Mouse (Mus musculus) hindbrain, embryonic 11.5 days (tissue): ENCODE data around the gene Asb11. TPM values are rescaled to one million over a fixed set of nuclear protein-coding genes. Genes with fewer than 3 reads are reported as not detected.

ENCODE experiments used
- polyA plus RNA-seq: library from polyadenylated mRNA; unstranded; fragments of >200 nt; fragmentation: Nextera tagmentation; extraction: Ambion mirVana; gene quantifications from 2 replicates; pipeline ENCODE4 v1.2.1, GENCODE M21; 2014

Asb11 gene
- polyA plus RNA-seq, 1 experiment from 2014 or later: not detected

Other genes starting within 250 kb of the Asb11 start
- gene Bmx, start 178.8 kb upstream of the Asb11 start, polyA plus RNA-seq: 0.17 and 0.28 TPM in 2 replicates
- gene Pir, start 167.6 kb upstream of the Asb11 start, polyA plus RNA-seq: 6.9 and 7.2 TPM in 2 replicates
- 1.1 and 1.6 TPM in 2 replicates for gene Vegfd, start 63.6 kb upstream of the Asb11 start, polyA plus RNA-seq
- gene Piga, start 17.2 kb upstream of the Asb11 start, polyA plus RNA-seq: 14.2 and 14.3 TPM in 2 replicates
- 0.86 and 1.1 TPM in 2 replicates for gene Asb9, start 69.3 kb downstream of the Asb11 start, polyA plus RNA-seq